Mouse (Mus musculus) intestine, embryonic 16.5 days (tissue): Measurements from ENCODE around the gene Irf8. TPM values are rescaled to one million over a fixed set of nuclear protein-coding genes. Genes with fewer than 3 reads are reported as not detected.
"Not testable (repeated sequence)": the region's sequence is repeated elsewhere in the genome, so short reads cannot be mapped to it uniquely, and the experiment has no call there.

ENCODE experiments used
- ATAC-seq: fragments of 200-750 bp; cut with Nextera tagmentation; 2 replicates; pipeline ENCODE4 v1.8.0; 2017; ENCODE audit warnings: moderate TSS enrichment, moderate library complexity
- H3K27ac ChIP-seq: fragments of 300-500 bp; sonication (generic); 2 replicates; pipeline ENCODE4 v1.5.1; 2014; ENCODE audit warnings: mild to moderate bottlenecking, low read length
- H3K27me3 ChIP-seq: fragments of 300-500 bp; sonication (generic); replicated peaks from 2 replicates; pipeline ENCODE4 v1.6.1; 2014; ENCODE audit warnings: low read length, control low read depth, mixed read lengths; ENCODE audit not compliant: control insufficient read depth, insufficient read depth
- H3K36me3 ChIP-seq: fragments of 300-500 bp; sonication (generic); 2 replicates; pipeline ENCODE4 v1.6.1; 2014; ENCODE audit warnings: low read length, control low read depth; ENCODE audit not compliant: control insufficient read depth, insufficient read depth
- H3K4me1 ChIP-seq: fragments of 300-500 bp; sonication (generic); 2 replicates; pipeline ENCODE4 v1.6.1; 2014; ENCODE audit warnings: low read length, control low read depth, mixed read lengths; ENCODE audit not compliant: control insufficient read depth, insufficient read depth
- H3K4me2 ChIP-seq: fragments of 300-500 bp; sonication (generic); 2 replicates; pipeline ENCODE4 v1.6.1; 2014; ENCODE audit warnings: low read depth, low read length, control low read depth
- H3K4me3 ChIP-seq: fragments of 300-500 bp; sonication (generic); 2 replicates; pipeline ENCODE4 v1.5.1; 2014; ENCODE audit warnings: mild to moderate bottlenecking, low read length
- H3K9ac ChIP-seq: fragments of 300-500 bp; sonication (generic); 2 replicates; pipeline ENCODE4 v1.6.1; 2014; ENCODE audit warnings: low read depth, low read length
- H3K9me3 ChIP-seq: fragments of 300-500 bp; sonication (generic); 2 replicates; pipeline ENCODE4 v1.6.1; 2016; ENCODE audit warnings: low read length, control low read depth; ENCODE audit not compliant: control insufficient read depth
- WGBS: fragments of 180-500 bp; shearing (Covaris S2); extraction: QIAGEN DNeasy Blood & Tissue Kit; methylation state at CpG from one replicate; pipeline ENCODE4 v1.1.7; 2014; 5-methylcytosine and 5-hydroxymethylcytosine counted together
- polyA plus RNA-seq: library from polyadenylated mRNA; unstranded; fragments of >200 nt; fragmentation: Nextera tagmentation; extraction: Ambion mirVana; gene quantifications from 2 replicates; pipeline ENCODE4 v1.2.1, GENCODE M21; 2015

Irf8 gene
- polyA plus RNA-seq, 1 experiment from 2014 or later, result 55.6 TPM

- Histone ChIP-seq H3K27me3 (no peaks in the 10 kb centered on the region), H3K4me3 (no peak overlapping the region), H3K4me2 (peak overlapping the region; percentile 28; the same call in 1 of the 2 replicates), H3K9ac (no peak overlapping the region), H3K4me1 (peaks cover 7% of the 10 kb centered on the region), H3K36me3 (no peaks in the 10 kb centered on the region), H3K27ac (peak overlapping the region; percentile 62), H3K9me3 (no peaks in the 10 kb centered on the region)
- peak; percentile 93 for ATAC-seq
- 38% methylated on average over 9 of the region's 9 CpGs for WGBS
Measured at GRCm38 (mm10) chr8:120795944-120796635, 59.9 kb downstream of the Irf8 start.

GRCm38 (mm10) chr8:120797019-120797727, 61.0 kb downstream of the Irf8 start:
- 81% methylated on average over 9 of the region's 9 CpGs for WGBS
- H3K27me3 ChIP-seq, result no peaks in the 10 kb centered on the region
- ATAC-seq, result no peak

GRCm38 (mm10) chr8:120800308-120800865, 64.2 kb downstream of the Irf8 start:
- 8% methylated on average over 17 of the region's 17 CpGs for WGBS
- Histone ChIP-seq H3K4me3 (peak overlapping the region; percentile 23; the same call in 1 of the 2 replicates), H3K36me3 (no peaks in the 10 kb centered on the region), H3K27ac (no peak overlapping the region), H3K9me3 (no peaks in the 10 kb centered on the region), H3K4me2 (no peak overlapping the region), H3K9ac (peak overlapping the region; percentile 45; the same call in 1 of the 2 replicates), H3K27me3 (no peaks in the 10 kb centered on the region), H3K4me1 (peaks cover 13% of the 10 kb centered on the region)
- ATAC-seq, result no peak

More at GRCm38 (mm10) chr8:120797019-120797727, 61.0 kb downstream of the Irf8 start:
- Histone ChIP-seq H3K4me3 (no peak overlapping the region), H3K9me3 (no peaks in the 10 kb centered on the region), H3K27ac (no peak overlapping the region), H3K4me2 (no peak overlapping the region), H3K36me3 (no peaks in the 10 kb centered on the region), H3K9ac (no peak overlapping the region), H3K4me1 (peaks cover 7% of the 10 kb centered on the region)

- H3K4me2 ChIP-seq, H3K36me3 ChIP-seq, H3K9ac ChIP-seq, ATAC-seq, H3K27me3 ChIP-seq, H3K4me1 ChIP-seq, H3K4me3 ChIP-seq, H3K9me3 ChIP-seq: not testable (repeated sequence)
- H3K27ac ChIP-seq, result peak overlapping the region; percentile 41
- WGBS, result 59% methylated on average over 6 of the region's 6 CpGs
Measured at GRCm38 (mm10) chr8:120803661-120804375, 67.7 kb downstream of the Irf8 start.

GRCm38 (mm10) chr8:120804741-120805140, 68.6 kb downstream of the Irf8 start:
- WGBS, result 60% methylated on average over 3 of the region's 3 CpGs
- H3K27ac ChIP-seq, result no peak overlapping the region
- H3K4me1 ChIP-seq, result peaks cover 6% of the 10 kb centered on the region
- no peaks in the 10 kb centered on the region; the same call in 1 of the 2 replicates for H3K27me3 ChIP-seq
- no peak overlapping the region for H3K4me2 ChIP-seq
- no peak for ATAC-seq
- no peak overlapping the region for H3K4me3 ChIP-seq
- H3K9me3 ChIP-seq, result no peaks in the 10 kb centered on the region
- no peak overlapping the region for H3K9ac ChIP-seq
- no peaks in the 10 kb centered on the region for H3K36me3 ChIP-seq

Other genes starting within 250 kb of the Irf8 start
- 75.1 and 87.5 TPM in 2 replicates for gene Gins2, start 147.1 kb upstream of the Irf8 start, polyA plus RNA-seq
- gene 1190005I06Rik, start 88.7 kb upstream of the Irf8 start, polyA plus RNA-seq, result 1.8 and 1.9 TPM in 2 replicates
- gene Gm27021, start 68.3 kb upstream of the Irf8 start, polyA plus RNA-seq, result 1.5 TPM in 2 replicates
- 1,710 and 1,737 TPM in 2 replicates for gene Cox4i1, start 68.1 kb upstream of the Irf8 start, polyA plus RNA-seq
- gene Emc8, start 67.8 kb upstream of the Irf8 start, polyA plus RNA-seq, result 214 and 235 TPM in 2 replicates